In the genomic region with DNA sequence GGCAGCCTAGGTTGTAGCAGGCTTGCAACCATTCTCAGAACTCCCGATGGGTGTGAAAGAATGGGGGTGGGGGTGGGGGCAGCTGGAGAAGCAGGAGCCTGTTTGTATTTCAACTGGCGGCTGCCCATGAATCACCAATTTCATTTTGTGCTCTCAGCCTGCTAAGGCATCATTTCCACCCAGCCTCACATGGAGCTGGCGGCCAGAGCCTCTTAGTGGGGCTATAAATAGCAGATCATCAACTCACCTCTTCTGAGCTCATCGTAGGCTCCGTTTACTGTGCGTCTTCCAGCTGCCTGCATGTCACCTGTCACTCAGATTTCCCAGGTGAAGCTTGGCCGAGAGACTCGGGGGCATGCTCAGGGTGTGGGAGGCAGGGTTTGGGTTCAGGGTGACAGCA, we compare ENCODE assay signal across 9 mouse cellular contexts. TPM values are rescaled to one million over a fixed set of nuclear protein-coding genes. Genes with fewer than 3 reads are reported as not detected.
DNase-seq lines count a peak whose midpoint lies in the region; ATAC-seq lines count a peak whose summit lies in the region.
"Had no signal": no experiment of that assay in that cellular context is flagged by ENCODE, and none has a peak within 500 bp of the region (broad histone marks: within the 10 kb centered on the region; RNA-seq: fewer than 3 reads in every experiment).

No protein-coding gene starts in this region.

- 0 out of 2 replicates have a peak, but pooled peaks cover 2% of the 10 kb centered on the region for H3K27me3 ChIP-seq in hindbrain, embryonic 15.5 days
- no peaks in the 10 kb centered on the region for H3K27me3 ChIP-seq in hindbrain, embryonic 10.5 days (ENCODE audit: insufficient read depth, poor library complexity, severe bottlenecking)

- DNase-seq in hindbrain, embryonic 10.5 days (ENCODE audit: low spot score): no peak
- peak; percentile 71 for DNase-seq in Muller cell, postnatal 12 days (ENCODE audit: inconsistent ontology term)
- DNase-seq in frontal cortex, adult 2 months (ENCODE audit: extremely low spot score in 1 of 2, low spot score in 1 of 2): peak; percentile 41 to 74
- DNase-seq in left cerebral cortex, adult 8-10 months (ENCODE audit: low spot score in 2 of 2): peak; percentile 37 to 79
- DNase-seq in kidney, postnatal 10 days: no peak
- DNase-seq in natural killer cell, adult 2 months (ENCODE audit: low spot score in 2 of 2): no peak
- DNase-seq in urinary bladder, adult 2 months (ENCODE audit: low spot score): no peak

- 0 out of 2 replicates have a peak overlapping the region, but pooled peaks have one; percentile 11 for H3K27ac ChIP-seq in hindbrain, embryonic 15.5 days (replicated peaks)
- no peak overlapping the region for H3K27ac ChIP-seq in hindbrain, embryonic 10.5 days
- H3K27ac ChIP-seq: liver, embryonic 14.5 days had no signal

- no peaks in the 10 kb centered on the region for H3K9me3 ChIP-seq in hindbrain, embryonic 15.5 days
- no peaks in the 10 kb centered on the region for H3K9me3 ChIP-seq in hindbrain, embryonic 10.5 days

- no peak overlapping the region for H3K4me3 ChIP-seq in hindbrain, embryonic 15.5 days
- H3K4me3 ChIP-seq in hindbrain, embryonic 10.5 days: no peak overlapping the region

- peaks cover 25% of the 10 kb centered on the region for H3K4me1 ChIP-seq in hindbrain, embryonic 15.5 days (replicated peaks)
- peaks cover 19% of the 10 kb centered on the region for H3K4me1 ChIP-seq in hindbrain, embryonic 10.5 days (replicated peaks)

- H3K4me2 ChIP-seq in hindbrain, embryonic 15.5 days: no peak overlapping the region

- H3K36me3 ChIP-seq in hindbrain, embryonic 15.5 days: no peaks in the 10 kb centered on the region
- no peaks in the 10 kb centered on the region for H3K36me3 ChIP-seq in hindbrain, embryonic 10.5 days

- 45% methylated on average over 8 of the region's 8 CpGs for WGBS in hindbrain, embryonic 15.5 days
- 47% methylated on average over 8 of the region's 8 CpGs for WGBS in hindbrain, embryonic 10.5 days

- no peak overlapping the region for H3K9ac ChIP-seq in hindbrain, embryonic 15.5 days
- H3K9ac ChIP-seq: liver, embryonic 14.5 days had no signal

- ATAC-seq in hindbrain, embryonic 15.5 days (ENCODE audit: low FRiP score, low read depth): no peak

RNA-seq across cellular contexts. Expression of gene Cdkn2aipnl, which starts 21.9 kb away (rescaled TPM):
- 110 and 122 TPM in 2 replicates for polyA plus RNA-seq in hindbrain, embryonic 15.5 days (2015; fragmentation: Nextera tagmentation; extraction: Ambion mirVana)
- polyA plus RNA-seq in hindbrain, embryonic 10.5 days (2016; fragmentation: Nextera tagmentation; extraction: Ambion mirVana): 133 and 134 TPM in 2 replicates
- 30.2 and 33.3 TPM in 2 replicates for polyA plus RNA-seq in frontal cortex, adult 2 months (2012; rRNA removed)
- total RNA-seq in left cerebral cortex, adult 8-10 months (2022): 10 to 100 TPM; 40.8 to 45.8 (median 41.1) TPM
- 21.2 and 23.8 TPM in 2 replicates for polyA plus RNA-seq in urinary bladder, adult 2 months (2012; rRNA removed)

RNA-seq across cellular contexts. Expression of gene Ube2b, which starts 55.0 kb away (rescaled TPM):
- polyA plus RNA-seq in hindbrain, embryonic 15.5 days (2015; fragmentation: Nextera tagmentation; extraction: Ambion mirVana): 215 and 236 TPM in 2 replicates
- 205 and 207 TPM in 2 replicates for polyA plus RNA-seq in hindbrain, embryonic 10.5 days (2016; fragmentation: Nextera tagmentation; extraction: Ambion mirVana)
- 234 and 238 TPM in 2 replicates for polyA plus RNA-seq in frontal cortex, adult 2 months (2012; rRNA removed)
- total RNA-seq in left cerebral cortex, adult 8-10 months (2022): 100 to 1,000 TPM; 159 to 178 (median 168) TPM
- 203 and 249 TPM in 2 replicates for polyA plus RNA-seq in urinary bladder, adult 2 months (2012; rRNA removed)

RNA-seq across cellular contexts. Expression of gene Cdkl3, which starts 58.5 kb away (rescaled TPM):
- 25.5 and 26.0 TPM in 2 replicates for polyA plus RNA-seq in hindbrain, embryonic 15.5 days (2015; fragmentation: Nextera tagmentation; extraction: Ambion mirVana)
- polyA plus RNA-seq in hindbrain, embryonic 10.5 days (2016; fragmentation: Nextera tagmentation; extraction: Ambion mirVana): 8.3 and 11.7 TPM in 2 replicates
- 14.3 and 15.9 TPM in 2 replicates for polyA plus RNA-seq in frontal cortex, adult 2 months (2012; rRNA removed)
- 10 to 100 TPM; 13.2 to 18.5 (median 16.8) TPM for total RNA-seq in left cerebral cortex, adult 8-10 months (2022)
- 4.6 and 5.6 TPM in 2 replicates for polyA plus RNA-seq in urinary bladder, adult 2 months (2012; rRNA removed)

Comparison
In these comparisons a context has a peak if more than half of its experiments do, and no peak if none do; other contexts are left out.
1. DNase-seq: peak in Muller cell, postnatal 12 days (single experiment), frontal cortex, adult 2 months (2 of 2) and left cerebral cortex, adult 8-10 months (2 of 2); none in hindbrain, embryonic 10.5 days (single experiment), kidney, postnatal 10 days (single experiment), natural killer cell, adult 2 months (0 of 2) and urinary bladder, adult 2 months (single experiment).